Comparison of ENCODE assay signal across 22 mouse cellular contexts in the genomic region with DNA sequence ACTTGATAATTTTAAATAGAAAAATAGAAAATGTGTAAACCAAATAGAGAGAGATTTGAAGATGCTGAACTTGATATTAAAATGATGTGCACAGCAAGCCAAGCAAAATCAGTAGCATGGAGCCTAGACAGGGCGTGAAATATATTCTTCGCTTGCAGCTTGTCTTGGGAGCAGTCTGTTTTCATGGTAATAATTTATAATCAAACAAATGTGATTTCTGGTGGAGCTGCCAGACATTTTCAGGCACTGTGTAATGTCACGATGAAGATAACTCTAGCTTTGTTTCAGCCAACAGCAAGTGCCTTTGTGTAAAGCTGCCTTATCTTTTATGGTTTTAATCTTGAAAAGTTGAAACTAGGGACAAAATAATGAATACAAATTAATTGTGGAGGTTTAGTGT.
DNase-seq lines count a peak whose midpoint lies in the region; ATAC-seq and TF ChIP-seq lines count a peak whose summit lies in the region.
"Had no signal": no experiment of that assay in that cellular context is flagged by ENCODE, and none has a peak within 500 bp of the region (broad histone marks: within the 10 kb centered on the region; RNA-seq: fewer than 3 reads in every experiment).

No protein-coding gene starts in this region.

- no peak overlapping the region for H3K27ac ChIP-seq in forebrain, embryonic 16.5 days (ENCODE audit: low read length)
- H3K27ac ChIP-seq in forebrain, embryonic 10.5 days: no peak overlapping the region
- H3K27ac ChIP-seq: heart, embryonic 15.5 days; hindbrain, embryonic 14.5 days; hindbrain, postnatal 0 days had no signal

- no peak overlapping the region for H3K9ac ChIP-seq in forebrain, embryonic 16.5 days (replicated peaks; ENCODE audit: low read depth, low read length)
- H3K9ac ChIP-seq: heart, embryonic 12.5 days; heart, embryonic 15.5 days; hindbrain, embryonic 14.5 days had no signal

- H3K4me1 ChIP-seq in forebrain, embryonic 16.5 days (replicated peaks; ENCODE audit: control insufficient read depth, insufficient read depth, low read length): peaks cover 11% of the 10 kb centered on the region
- H3K4me1 ChIP-seq in forebrain, embryonic 10.5 days: no peaks in the 10 kb centered on the region

- H3K4me3 ChIP-seq in forebrain, embryonic 16.5 days (replicated peaks; ENCODE audit: low read length): no peak overlapping the region
- no peak overlapping the region for H3K4me3 ChIP-seq in forebrain, embryonic 10.5 days
- H3K4me3 ChIP-seq: heart, embryonic 12.5 days; heart, embryonic 15.5 days had no signal

- intact Hi-C loops in heart, postnatal 10 days (cut with DNase I): no loop called here

- DNase-seq in forebrain, embryonic 10.5 days (ENCODE audit: extremely low spot score, low spot score): no peak
- DNase-seq in layer of hippocampus, adult 9-11 months: peak; percentile 6
- no peak for DNase-seq in layer of hippocampus, postnatal 25 days (ENCODE audit: extremely low spot score in 1 of 2, low spot score in 1 of 2)
- peak; percentile 73 for DNase-seq in brain, embryonic 14.5 days (ENCODE audit: low read depth)
- DNase-seq in heart, postnatal 10 days: no peak
- DNase-seq: adrenal gland, adult 2 months; adrenal gland, postnatal 14 days; cerebellum, adult 18-20 months; cerebellum, adult 9-10 months; cerebellum, postnatal 14 days; gastrocnemius, postnatal 25 days; heart, adult 18-20 months; heart, postnatal 14 days; heart, postnatal 4 days had no signal

- 53% methylated on average over 3 of the region's 3 CpGs for WGBS in forebrain, embryonic 16.5 days
- 88% methylated on average over 3 of the region's 3 CpGs for WGBS in forebrain, embryonic 10.5 days

- H3K36me3 ChIP-seq in forebrain, embryonic 16.5 days (ENCODE audit: control insufficient read depth, insufficient read depth): no peaks in the 10 kb centered on the region
- H3K36me3 ChIP-seq in forebrain, embryonic 10.5 days (replicated peaks): no peaks in the 10 kb centered on the region
- H3K36me3 ChIP-seq: heart, embryonic 12.5 days; heart, embryonic 15.5 days had no signal

- no peak for TF ChIP-seq CTCF in brain, embryonic 14.5 days (IDR thresholded peaks at IDR 0.05; ENCODE audit: borderline replicate concordance, extremely low read depth, insufficient read depth, insufficient read length)

- H3K4me2 ChIP-seq in forebrain, embryonic 16.5 days (ENCODE audit: low read length): no peak overlapping the region
- H3K4me2 ChIP-seq: heart, embryonic 12.5 days; heart, embryonic 15.5 days; hindbrain, embryonic 14.5 days had no signal

- peak; percentile 50; the same call in 1 of the 2 replicates for ATAC-seq in forebrain, embryonic 16.5 days
- ATAC-seq: CD4-positive, CD25-positive, alpha-beta regulatory T cell, adult 4 months; hindbrain, postnatal 0 days; inflammation-experienced regulatory T-cells, adult 6 months; intestine, embryonic 16.5 days had no signal

- no peaks in the 10 kb centered on the region for H3K27me3 ChIP-seq in forebrain, embryonic 16.5 days (replicated peaks; ENCODE audit: control insufficient read depth, insufficient read depth, low read length)
- H3K27me3 ChIP-seq in forebrain, embryonic 10.5 days (ENCODE audit: poor library complexity, severe bottlenecking): no peaks in the 10 kb centered on the region
- H3K27me3 ChIP-seq: heart, embryonic 12.5 days; heart, embryonic 15.5 days had no signal

- H3K9me3 ChIP-seq in forebrain, embryonic 16.5 days (ENCODE audit: control insufficient read depth, low read length): no peaks in the 10 kb centered on the region
- H3K9me3 ChIP-seq in forebrain, embryonic 10.5 days: no peaks in the 10 kb centered on the region
- H3K9me3 ChIP-seq: heart, embryonic 12.5 days; heart, embryonic 15.5 days had no signal

- TF ChIP-seq POLR2A in brain, embryonic 14.5 days (IDR thresholded peaks at IDR 0.05; ENCODE audit: borderline replicate concordance, extremely low read depth, insufficient read depth, insufficient read length, poor library complexity, severe bottlenecking): no peak

Comparison
In these comparisons a context has a peak if more than half of its experiments do, and no peak if none do; other contexts are left out.
1. DNase-seq: peak in layer of hippocampus, adult 9-11 months (single experiment) and brain, embryonic 14.5 days (single experiment); none in forebrain, embryonic 10.5 days (single experiment), layer of hippocampus, postnatal 25 days (0 of 2) and heart, postnatal 10 days (0 of 2).